Mouse (Mus musculus) brain, embryonic 14.5 days (tissue): ENCODE data around the gene Ankrd26.

Source experiments
- CTCF ChIP-seq: fragments of 200-500 bp; IDR thresholded peaks from 2 replicates; pipeline ENCODE4 v1.5.1; 2012; ENCODE audit warnings: inconsistent platforms, mild to moderate bottlenecking, moderate library complexity, borderline replicate concordance; ENCODE audit not compliant: insufficient read depth, insufficient read length; ENCODE audit errors: extremely low read depth
- POLR2A ChIP-seq: fragments of 200-500 bp; IDR thresholded peaks from 2 replicates; pipeline ENCODE4 v1.6.1; 2012; ENCODE audit warnings: mild to moderate bottlenecking, inconsistent platforms, borderline replicate concordance; ENCODE audit not compliant: poor library complexity, insufficient read depth, insufficient read length, severe bottlenecking; ENCODE audit errors: extremely low read depth

DNA sequence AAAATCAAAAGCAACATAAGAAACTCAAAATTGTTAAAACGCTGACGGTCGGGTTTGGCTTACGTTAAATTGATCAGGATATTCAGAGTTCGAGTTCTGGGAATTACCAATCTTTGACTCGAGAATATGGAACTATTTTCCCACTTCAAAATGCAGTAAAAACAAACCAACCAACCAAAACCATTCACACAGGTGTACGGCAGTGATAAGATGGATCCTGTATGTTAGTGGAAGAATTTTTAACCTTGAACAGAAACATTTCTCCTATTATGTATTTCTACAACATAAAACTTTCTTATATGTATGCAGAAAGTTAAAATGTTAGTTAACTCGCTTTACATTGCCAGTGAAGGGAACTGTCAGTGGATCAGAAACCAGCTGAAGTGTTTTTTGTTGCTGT is 801 bp downstream of the Ankrd26 start:
- TF ChIP-seq POLR2A, result no peak
- TF ChIP-seq CTCF, result no peak
